Mouse (Mus musculus): ENCODE results near the gene Gpr142. TPM values are rescaled to one million over a fixed set of nuclear protein-coding genes. Genes with fewer than 3 reads are reported as not detected.
A peak's percentile ranks its signal among the peaks of the same experiment; 100 is the strongest.

Gene Gpr142
- polyA plus RNA-seq, 1 experiment from 2014 or later = 0.27 TPM

DNA sequence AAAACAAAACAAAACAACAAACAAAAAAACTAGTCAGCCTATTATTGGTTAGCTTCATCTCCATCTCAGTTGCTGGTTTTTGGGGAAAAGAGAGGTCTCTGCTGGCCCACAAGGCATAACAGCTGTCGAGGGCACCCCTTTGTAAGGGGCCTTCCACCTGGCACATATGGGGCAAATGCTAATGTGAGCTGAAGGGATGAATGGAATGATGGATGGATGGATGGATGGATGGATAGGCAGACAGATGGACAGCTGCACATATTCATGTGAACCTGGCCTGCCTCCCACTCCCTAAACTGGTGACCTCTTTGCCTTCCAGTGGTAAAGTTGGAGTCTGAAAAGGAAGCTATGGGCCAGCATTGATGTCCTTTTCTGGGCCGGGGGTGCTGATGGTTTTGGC is 8.3 kb downstream of the Gpr142 start:
- DNase-seq (ENCODE audit: low spot score) = no peak
- Histone ChIP-seq H3K9me3 (replicated peaks) (no peaks in the 10 kb centered on the region), H3K36me3 (no peaks in the 10 kb centered on the region), H3K4me1 (peaks cover 68% of the 10 kb centered on the region), H3K27me3 (ENCODE audit: low read depth, poor library complexity, severe bottlenecking) (no peaks in the 10 kb centered on the region; the same call in 1 of the 2 replicates), H3K27ac (replicated peaks) (peak overlapping the region; percentile 78), H3K4me3 (no peak overlapping the region)
- 64% methylated on average over 2 of the region's 2 CpGs for WGBS

DNA sequence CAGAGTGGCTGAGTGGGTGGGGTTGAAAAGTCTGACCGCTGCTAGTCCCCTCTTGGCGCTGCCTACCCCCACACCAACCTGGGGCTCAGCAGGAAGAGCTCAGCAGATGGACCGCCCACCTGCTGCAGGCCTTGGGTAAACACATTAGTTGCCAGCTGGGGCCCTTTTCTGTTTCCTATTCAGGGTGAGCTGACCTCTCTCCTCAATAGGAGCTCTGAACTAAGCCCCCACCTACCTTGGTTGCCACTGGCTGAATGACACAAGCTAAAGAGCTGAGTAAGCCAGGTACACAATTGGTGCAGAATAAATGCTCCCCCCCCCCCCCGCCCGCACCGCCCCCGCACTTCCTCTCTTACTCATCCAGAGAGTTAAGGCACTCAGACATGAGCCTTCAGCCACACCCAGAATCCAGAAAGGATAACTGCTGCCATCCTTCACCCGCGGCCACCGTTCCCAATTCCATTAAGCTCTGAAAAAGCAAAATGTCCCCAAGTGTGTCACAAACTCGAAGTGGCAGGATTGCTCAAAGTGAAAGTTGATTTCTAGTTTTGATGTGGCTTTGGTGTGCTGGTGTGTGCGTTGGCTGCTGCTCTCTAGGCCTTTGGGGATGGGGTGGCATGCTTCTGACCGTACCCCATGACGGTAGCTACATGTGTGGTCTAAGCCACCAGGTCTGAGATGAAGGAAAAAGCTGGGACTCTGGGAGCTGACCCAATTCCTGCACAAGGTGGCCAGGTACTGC is 9.1 kb downstream of the Gpr142 start:
- peak overlapping the region; percentile 78 for H3K27ac ChIP-seq (replicated peaks)
- H3K4me1 ChIP-seq = peaks cover 63% of the 10 kb centered on the region

DNA sequence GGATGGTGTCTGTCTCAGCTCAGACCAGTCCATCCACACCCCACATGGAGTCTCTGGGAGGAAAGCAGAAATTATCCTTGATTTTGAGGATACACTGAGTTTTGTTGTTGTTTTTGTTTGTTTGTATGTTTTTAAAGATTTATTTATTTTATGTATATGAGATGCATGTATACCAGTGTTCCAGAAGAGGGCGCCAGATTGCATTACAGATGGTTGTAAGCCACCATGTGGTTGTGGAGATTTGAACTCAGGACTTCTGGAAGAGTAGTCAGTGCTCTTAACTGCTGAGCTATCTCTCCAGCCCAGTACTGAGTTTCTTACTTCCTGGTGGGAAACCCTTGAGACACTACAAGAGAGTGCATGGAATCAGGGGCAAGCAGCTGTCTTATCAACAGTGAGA is 10.6 kb downstream of the Gpr142 start:
- Histone ChIP-seq H3K27me3 (ENCODE audit: low read depth, poor library complexity, severe bottlenecking) (no peaks in the 10 kb centered on the region; the same call in 1 of the 2 replicates), H3K27ac (replicated peaks) (0 out of 2 replicates have a peak overlapping the region, but pooled peaks have one; percentile 28), H3K4me1 (peaks cover 51% of the 10 kb centered on the region), H3K9me3 (replicated peaks) (no peaks in the 10 kb centered on the region), H3K36me3 (no peaks in the 10 kb centered on the region), H3K4me3 (no peak overlapping the region)
- no peak for DNase-seq (ENCODE audit: low spot score)
- 75% methylated on average over 1 of the region's 1 CpGs for WGBS

More for the DNA sequence above, 9.1 kb downstream of the Gpr142 start:
- DNase-seq (ENCODE audit: low spot score) = peak; percentile 36
- H3K9me3 ChIP-seq (replicated peaks) = no peaks in the 10 kb centered on the region
- H3K4me3 ChIP-seq = no peak overlapping the region
- H3K36me3 ChIP-seq = no peaks in the 10 kb centered on the region
- no peaks in the 10 kb centered on the region; the same call in 1 of the 2 replicates for H3K27me3 ChIP-seq (ENCODE audit: low read depth, poor library complexity, severe bottlenecking)
- WGBS = 16% methylated on average over 14 of the region's 14 CpGs

DNA sequence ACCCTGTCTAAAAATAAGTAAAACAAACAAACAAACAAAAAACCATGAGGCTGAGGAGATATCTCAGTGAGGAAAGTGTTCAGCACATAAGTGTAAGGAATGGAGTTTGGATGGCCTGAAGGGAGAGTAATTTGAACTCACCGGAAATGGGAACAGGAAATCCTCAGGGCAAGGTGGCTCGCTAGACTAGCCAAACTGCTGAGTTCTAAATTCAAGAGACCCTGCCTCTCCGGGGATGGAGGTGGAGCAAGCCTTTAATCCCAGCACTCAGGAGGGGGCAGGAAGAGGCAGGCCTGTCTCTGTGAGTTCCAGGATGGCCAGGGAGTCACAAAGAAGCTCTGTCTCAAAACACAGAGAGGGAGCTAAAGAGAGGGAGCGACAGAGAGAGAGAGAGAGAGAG is 11.6 kb downstream of the Gpr142 start:
- DNase-seq (ENCODE audit: low spot score) = no peak
- no peaks in the 10 kb centered on the region for H3K9me3 ChIP-seq (replicated peaks)
- peaks cover 47% of the 10 kb centered on the region for H3K4me1 ChIP-seq
- no peaks in the 10 kb centered on the region for H3K36me3 ChIP-seq
- peak overlapping the region; percentile 18; the same call in 1 of the 2 replicates for H3K27ac ChIP-seq (replicated peaks)
- no peaks in the 10 kb centered on the region for H3K27me3 ChIP-seq (ENCODE audit: low read depth, poor library complexity, severe bottlenecking)
- WGBS = 19% methylated on average over 4 of the region's 4 CpGs
- no peak overlapping the region for H3K4me3 ChIP-seq

DNA sequence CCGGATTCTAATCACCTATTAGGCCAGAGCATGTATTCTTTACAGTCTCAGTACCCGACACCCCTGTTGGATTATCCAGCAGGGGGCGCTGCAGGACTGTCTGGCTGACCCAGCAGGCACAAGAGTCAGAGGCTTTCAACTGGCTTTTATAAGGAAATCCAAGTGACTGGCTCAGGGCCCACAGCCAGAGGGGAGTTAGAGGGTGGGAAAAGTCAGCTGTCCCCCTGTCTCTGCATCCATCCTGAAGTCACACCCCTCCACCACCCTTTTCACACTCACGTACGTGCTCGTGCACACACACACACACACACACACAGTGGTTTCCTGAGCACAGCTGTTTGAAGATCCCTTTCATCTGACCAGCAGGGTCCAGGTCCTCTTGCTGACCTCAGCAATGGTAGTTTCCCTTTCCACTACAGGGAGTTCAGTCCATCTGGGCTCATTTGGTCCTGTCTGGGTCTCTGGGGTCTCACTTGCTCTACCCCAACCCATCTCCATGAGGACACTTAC is 14.1 kb downstream of the Gpr142 start:
- peaks cover 32% of the 10 kb centered on the region for H3K4me1 ChIP-seq
- WGBS = 25% methylated on average over 6 of the region's 6 CpGs
- no peaks in the 10 kb centered on the region for H3K9me3 ChIP-seq (replicated peaks)
- no peaks in the 10 kb centered on the region for H3K27me3 ChIP-seq (ENCODE audit: low read depth, poor library complexity, severe bottlenecking)
- H3K27ac ChIP-seq (replicated peaks) = peak overlapping the region; percentile 61
- peak; percentile 90 for DNase-seq (ENCODE audit: low spot score)
- no peak overlapping the region for H3K4me3 ChIP-seq
- H3K36me3 ChIP-seq = no peaks in the 10 kb centered on the region

DNA sequence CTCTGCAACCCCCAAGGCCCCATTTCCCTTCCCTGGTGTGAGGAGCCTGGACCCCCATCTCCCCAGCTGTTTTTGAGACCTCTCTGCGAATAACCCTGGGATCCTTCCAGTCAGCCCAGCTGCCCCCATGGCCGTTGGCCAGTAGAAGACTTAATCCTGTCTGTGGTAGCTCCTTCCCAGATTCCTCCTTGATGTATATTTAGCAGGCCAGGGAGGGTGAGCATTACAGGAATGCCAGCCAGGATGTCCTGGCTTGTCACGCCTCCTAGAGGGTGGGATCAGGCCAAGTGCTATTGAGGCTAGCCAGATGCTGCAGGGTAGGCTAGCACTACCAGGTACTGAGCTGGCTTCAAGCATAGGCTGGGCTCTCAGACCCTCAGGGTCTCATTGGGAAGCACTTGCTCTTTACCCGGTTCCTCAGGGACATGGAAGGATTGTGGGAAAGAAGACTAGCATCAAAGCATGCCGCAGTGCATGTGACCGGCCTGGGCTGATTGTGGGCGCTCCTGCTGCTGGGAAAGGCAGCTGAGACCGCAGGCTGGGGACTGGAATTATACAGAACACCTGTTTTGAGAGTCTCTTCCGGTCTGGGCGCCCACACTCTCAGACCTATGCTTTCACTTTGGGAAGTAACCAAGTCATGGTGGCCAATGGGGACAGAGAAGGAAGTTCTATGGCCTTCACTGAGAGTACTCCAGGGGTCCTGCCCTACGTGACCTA is 16.3 kb downstream of the Gpr142 start:
- H3K4me1 ChIP-seq = peaks cover 42% of the 10 kb centered on the region
- no peak overlapping the region for H3K4me3 ChIP-seq
- no peaks in the 10 kb centered on the region for H3K27me3 ChIP-seq (ENCODE audit: low read depth, poor library complexity, severe bottlenecking)
- DNase-seq (ENCODE audit: low spot score) = no peak
- no peak overlapping the region; the same call in 1 of the 2 replicates for H3K27ac ChIP-seq (replicated peaks)
- H3K9me3 ChIP-seq (replicated peaks) = peaks cover 9% of the 10 kb centered on the region
- WGBS = 81% methylated on average over 11 of the region's 11 CpGs
- H3K36me3 ChIP-seq = no peaks in the 10 kb centered on the region

DNA sequence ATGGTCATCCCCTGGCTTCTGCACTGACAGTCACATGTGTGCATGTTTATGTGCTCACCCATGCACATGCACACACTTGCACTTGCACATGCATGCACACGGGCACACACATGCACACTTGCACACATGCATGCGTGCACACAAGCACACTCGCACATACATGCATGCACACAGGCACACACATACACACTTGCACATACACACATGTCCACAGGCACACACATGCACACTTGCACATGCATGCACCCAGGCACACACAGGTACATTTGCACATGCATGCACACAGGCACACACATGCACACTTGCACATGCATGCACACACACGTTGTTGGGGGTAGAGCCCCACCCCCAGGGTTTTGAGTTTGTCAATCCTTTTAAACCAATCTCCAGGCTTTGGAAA is 18.2 kb downstream of the Gpr142 start:
- H3K27me3 ChIP-seq (ENCODE audit: low read depth, poor library complexity, severe bottlenecking) = peaks cover 10% of the 10 kb centered on the region; the same call in 1 of the 2 replicates
- H3K27ac ChIP-seq (replicated peaks) = peak overlapping the region; percentile 1; the same call in 1 of the 2 replicates
- H3K36me3 ChIP-seq = no peaks in the 10 kb centered on the region
- no peak for DNase-seq (ENCODE audit: low spot score)
- 86% methylated on average over 4 of the region's 4 CpGs for WGBS
- peaks cover 44% of the 10 kb centered on the region for H3K4me1 ChIP-seq
- no peak overlapping the region for H3K4me3 ChIP-seq
- H3K9me3 ChIP-seq (replicated peaks) = peaks cover 9% of the 10 kb centered on the region

DNA sequence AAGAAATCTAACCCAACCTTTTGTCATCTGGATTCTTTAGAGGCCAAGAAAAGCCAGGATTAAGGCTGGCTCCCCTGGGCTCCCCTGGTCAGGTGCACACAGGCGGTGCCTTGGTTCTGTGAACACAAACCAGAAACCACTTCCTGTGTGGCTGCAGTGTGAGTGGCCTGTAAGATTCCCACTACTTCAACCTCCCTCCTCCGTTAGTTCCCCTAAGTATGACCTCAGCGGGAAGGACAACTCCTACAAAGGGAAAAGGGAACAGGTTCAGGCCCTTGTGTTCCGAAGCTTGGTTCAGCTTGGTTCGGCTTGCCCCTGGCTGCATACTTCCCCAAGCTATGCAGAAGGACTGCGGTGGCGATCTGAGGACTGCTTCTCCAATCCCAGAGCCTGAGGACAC is 19.5 kb downstream of the Gpr142 start:
- Histone ChIP-seq H3K4me1 (peaks cover 46% of the 10 kb centered on the region), H3K27ac (replicated peaks) (no peak overlapping the region), H3K27me3 (ENCODE audit: low read depth, poor library complexity, severe bottlenecking) (peaks cover 16% of the 10 kb centered on the region; the same call in 1 of the 2 replicates), H3K4me3 (no peak overlapping the region), H3K36me3 (no peaks in the 10 kb centered on the region), H3K9me3 (replicated peaks) (peaks cover 9% of the 10 kb centered on the region)
- DNase-seq (ENCODE audit: low spot score) = no peak
- 95% methylated on average over 7 of the region's 7 CpGs for WGBS

DNA sequence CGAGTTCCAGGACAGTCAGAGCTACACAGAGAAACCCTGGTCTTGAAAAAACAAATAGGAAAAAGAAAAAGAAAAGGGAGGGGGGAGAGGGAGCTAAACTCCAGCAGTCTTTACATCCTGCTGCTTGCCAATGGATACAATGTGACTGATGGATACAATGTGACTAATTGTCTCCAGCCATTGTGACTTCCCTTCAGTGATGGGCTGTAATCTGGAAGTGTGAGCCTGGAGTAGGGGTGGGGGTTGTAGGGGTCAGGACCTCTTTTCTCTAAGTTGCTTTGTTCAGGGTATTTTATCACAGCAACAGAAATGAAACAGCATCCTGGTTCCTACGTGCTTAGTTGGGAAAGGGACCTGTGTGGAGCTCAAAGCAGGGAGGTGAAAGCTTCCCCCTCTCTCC is 20.4 kb downstream of the Gpr142 start:
- H3K27ac ChIP-seq (replicated peaks) = peak overlapping the region; percentile 52; the same call in 1 of the 2 replicates
- DNase-seq (ENCODE audit: low spot score) = no peak
- peaks cover 55% of the 10 kb centered on the region for H3K4me1 ChIP-seq
- H3K9me3 ChIP-seq (replicated peaks) = peaks cover 9% of the 10 kb centered on the region
- H3K36me3 ChIP-seq = no peaks in the 10 kb centered on the region
- peaks cover 23% of the 10 kb centered on the region for H3K27me3 ChIP-seq (ENCODE audit: low read depth, poor library complexity, severe bottlenecking)
- H3K4me3 ChIP-seq = no peak overlapping the region
- WGBS = 23% methylated on average over 2 of the region's 2 CpGs

DNA sequence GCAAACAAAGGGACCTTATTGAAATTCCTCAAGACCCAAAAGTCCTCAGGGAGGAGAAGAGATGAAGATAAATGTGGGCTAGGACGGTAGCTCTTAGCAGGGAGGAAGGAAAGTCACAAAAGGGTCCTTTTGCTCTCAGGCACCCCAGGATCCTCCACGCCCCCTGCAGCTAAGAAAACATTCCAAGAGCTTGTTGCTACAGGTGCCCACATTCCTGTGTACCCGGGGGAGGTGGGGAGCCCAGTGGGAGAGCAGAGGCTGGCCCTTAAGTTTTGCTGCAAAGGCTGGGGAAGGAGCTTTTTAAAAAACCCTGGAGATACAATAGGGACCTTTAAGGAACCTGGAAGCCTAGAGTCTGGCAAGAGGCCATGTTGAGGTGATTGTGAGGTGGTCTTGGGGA is 21.7 kb downstream of the Gpr142 start:
- 35% methylated on average over 3 of the region's 3 CpGs for WGBS
- H3K27ac ChIP-seq (replicated peaks) = no peak overlapping the region
- H3K4me1 ChIP-seq = peaks cover 55% of the 10 kb centered on the region

DNA sequence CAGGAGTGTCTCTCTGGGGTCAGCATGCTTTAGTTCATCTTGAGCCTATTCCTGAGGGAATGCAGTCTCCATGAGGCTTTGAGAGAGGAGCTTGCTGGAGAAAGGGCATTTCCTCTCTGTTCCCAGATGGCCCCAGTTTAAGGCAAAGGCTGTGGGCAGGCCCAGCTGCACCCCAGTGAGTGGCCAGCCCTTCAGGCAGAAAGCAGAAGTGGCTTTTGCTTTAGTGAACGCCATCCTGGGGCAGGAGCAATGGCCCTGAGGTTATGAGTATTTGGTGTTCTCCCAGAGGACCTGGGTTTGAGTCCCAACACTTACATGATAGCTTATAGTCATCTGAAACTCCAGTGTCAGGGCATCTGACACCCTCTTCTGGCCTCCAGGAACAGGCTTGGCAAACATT is 22.6 kb downstream of the Gpr142 start:
- DNase-seq (ENCODE audit: low spot score) = no peak
- 64% methylated on average over 1 of the region's 1 CpGs for WGBS
- peaks cover 34% of the 10 kb centered on the region for H3K27me3 ChIP-seq (ENCODE audit: low read depth, poor library complexity, severe bottlenecking)
- no peak overlapping the region for H3K4me3 ChIP-seq
- no peak overlapping the region for H3K27ac ChIP-seq (replicated peaks)
- peaks cover 9% of the 10 kb centered on the region for H3K9me3 ChIP-seq (replicated peaks)
- peaks cover 55% of the 10 kb centered on the region for H3K4me1 ChIP-seq
- H3K36me3 ChIP-seq = no peaks in the 10 kb centered on the region

More for the DNA sequence above, 21.7 kb downstream of the Gpr142 start:
- H3K27me3 ChIP-seq (ENCODE audit: low read depth, poor library complexity, severe bottlenecking) = peaks cover 31% of the 10 kb centered on the region
- H3K4me3 ChIP-seq = no peak overlapping the region
- no peak for DNase-seq (ENCODE audit: low spot score)
- no peaks in the 10 kb centered on the region for H3K36me3 ChIP-seq
- peaks cover 9% of the 10 kb centered on the region for H3K9me3 ChIP-seq (replicated peaks)

DNA sequence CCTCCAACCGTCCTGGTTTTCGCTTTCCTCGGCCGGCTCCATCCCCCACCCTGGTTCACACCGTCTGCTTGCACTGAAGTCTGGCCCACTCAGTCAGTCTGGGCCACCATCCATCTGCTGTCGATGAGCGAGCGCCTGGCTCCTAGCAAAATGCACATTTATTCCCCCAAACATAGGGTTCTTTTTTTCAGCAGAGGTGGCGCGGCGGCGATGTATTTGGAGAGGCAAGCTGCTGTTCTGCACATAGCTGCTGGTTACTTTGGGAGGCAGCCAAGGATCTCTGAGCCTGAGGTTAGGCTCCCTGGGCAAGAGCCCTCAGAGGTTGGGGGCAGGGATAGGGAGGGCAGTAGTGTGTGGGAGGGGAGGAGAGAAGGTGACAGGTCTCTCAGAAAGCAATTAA is 24.0 kb downstream of the Gpr142 start:
- DNase-seq (ENCODE audit: low spot score) = no peak
- 69% methylated on average over 12 of the region's 12 CpGs for WGBS
- Histone ChIP-seq H3K4me1 (peaks cover 50% of the 10 kb centered on the region), H3K9me3 (replicated peaks) (peaks cover 9% of the 10 kb centered on the region), H3K36me3 (no peaks in the 10 kb centered on the region), H3K27ac (replicated peaks) (peak overlapping the region; percentile 70), H3K27me3 (ENCODE audit: low read depth, poor library complexity, severe bottlenecking) (peaks cover 34% of the 10 kb centered on the region), H3K4me3 (no peak overlapping the region)
